Mouse (Mus musculus) neural tube, embryonic 15.5 days (tissue): Measurements from ENCODE around the gene Hist1h2bg. TPM values are rescaled to one million over a fixed set of nuclear protein-coding genes. Genes with fewer than 3 reads are reported as not detected.
"Not testable (repeated sequence)": the region's sequence is repeated elsewhere in the genome, so short reads cannot be mapped to it uniquely, and the experiment has no call there.

ENCODE experiments used
- ATAC-seq: fragments of 200-750 bp; cut with Nextera tagmentation; 2 replicates; pipeline ENCODE4 v1.8.0; 2017; ENCODE audit warnings: mild to moderate bottlenecking, moderate TSS enrichment, moderate library complexity; ENCODE audit not compliant: low FRiP score
- H3K27ac ChIP-seq: fragments of 300-500 bp; sonication (generic); replicated peaks from 2 replicates; pipeline ENCODE4 v1.5.1; 2015; ENCODE audit warnings: mild to moderate bottlenecking, inconsistent platforms
- H3K27me3 ChIP-seq: fragments of 300-500 bp; sonication (generic); replicated peaks from 2 replicates; pipeline ENCODE4 v1.6.1; 2015; ENCODE audit warnings: inconsistent platforms
- H3K36me3 ChIP-seq: fragments of 300-500 bp; sonication (generic); 2 replicates; pipeline ENCODE4 v1.6.1; 2015; ENCODE audit warnings: inconsistent platforms
- H3K4me1 ChIP-seq: fragments of 300-500 bp; sonication (generic); 2 replicates; pipeline ENCODE4 v1.6.1; 2015; ENCODE audit warnings: inconsistent platforms
- H3K4me2 ChIP-seq: fragments of 300-500 bp; sonication (generic); 2 replicates; pipeline ENCODE4 v1.6.1; 2015; ENCODE audit warnings: inconsistent platforms, mild to moderate bottlenecking, moderate library complexity
- H3K4me3 ChIP-seq: fragments of 300-500 bp; sonication (generic); replicated peaks from 2 replicates; pipeline ENCODE4 v1.5.1; 2015; ENCODE audit warnings: mild to moderate bottlenecking, inconsistent platforms
- H3K9ac ChIP-seq: fragments of 300-500 bp; sonication (generic); replicated peaks from 2 replicates; pipeline ENCODE4 v1.6.1; 2015; ENCODE audit warnings: mild to moderate bottlenecking, inconsistent platforms
- H3K9me3 ChIP-seq: fragments of 300-500 bp; sonication (generic); replicated peaks from 2 replicates; pipeline ENCODE4 v1.6.1; 2016; ENCODE audit warnings: inconsistent platforms
- WGBS: fragments of 180-500 bp; shearing (Covaris S2); methylation state at CpG from one replicate; pipeline ENCODE4 v1.1.7; 2015; ENCODE audit warnings: mixed read lengths; 5-methylcytosine and 5-hydroxymethylcytosine counted together
- polyA plus RNA-seq: library from polyadenylated mRNA; unstranded; fragments of >200 nt; fragmentation: Nextera tagmentation; extraction: Ambion mirVana; gene quantifications from 2 replicates; pipeline ENCODE4 v1.2.1, GENCODE M21; 2015

The Hist1h2bg gene
- polyA plus RNA-seq, 1 experiment from 2014 or later: 2.2 TPM

DNA sequence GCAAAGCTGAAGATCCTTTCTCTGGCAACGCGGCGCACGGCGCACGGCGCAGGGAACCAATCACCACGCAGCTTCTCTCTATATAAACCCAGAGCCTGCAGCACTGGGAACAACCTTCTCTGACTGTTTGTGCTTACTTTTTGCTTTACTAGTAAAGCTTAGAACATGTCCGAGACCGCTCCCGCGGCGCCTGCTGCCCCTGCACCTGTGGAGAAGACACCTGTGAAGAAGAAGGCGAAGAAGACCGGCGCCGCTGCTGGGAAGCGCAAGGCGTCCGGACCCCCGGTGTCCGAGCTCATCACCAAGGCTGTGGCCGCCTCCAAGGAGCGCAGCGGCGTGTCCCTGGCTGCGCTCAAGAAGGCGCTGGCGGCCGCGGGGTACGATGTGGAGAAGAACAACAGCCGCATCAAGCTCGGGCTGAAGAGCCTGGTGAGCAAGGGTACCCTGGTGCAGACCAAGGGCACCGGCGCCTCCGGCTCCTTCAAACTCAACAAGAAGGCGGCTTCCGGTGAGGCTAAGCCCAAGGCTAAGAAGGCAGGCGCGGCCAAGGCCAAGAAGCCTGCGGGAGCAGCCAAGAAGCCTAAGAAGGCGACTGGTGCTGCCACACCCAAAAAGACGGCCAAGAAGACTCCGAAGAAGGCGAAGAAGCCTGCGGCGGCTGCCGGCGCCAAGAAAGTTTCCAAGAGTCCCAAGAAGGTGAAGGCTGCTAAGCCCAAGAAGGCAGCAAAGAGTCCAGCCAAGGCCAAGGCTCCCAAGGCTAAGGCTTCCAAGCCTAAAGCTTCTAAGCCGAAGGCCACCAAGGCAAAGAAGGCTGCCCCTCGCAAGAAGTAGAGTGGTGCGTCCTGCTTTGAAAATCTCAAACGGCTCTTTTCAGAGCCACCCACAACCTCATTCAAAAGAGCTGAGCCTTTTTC, 16.0 kb upstream of the Hist1h2bg start:
- peak; percentile 77 for ATAC-seq
- Histone ChIP-seq H3K9me3 (no peaks in the 10 kb centered on the region), H3K4me2 (peak overlapping the region; percentile 99), H3K4me3 (peak overlapping the region; percentile 51), H3K36me3 (no peaks in the 10 kb centered on the region), H3K4me1 (peaks cover 32% of the 10 kb centered on the region), H3K9ac (peak overlapping the region; percentile 64), H3K27ac (peak overlapping the region; percentile 87), H3K27me3 (no peaks in the 10 kb centered on the region)
- 0% methylated on average over 54 of the region's 54 CpGs for WGBS

DNA sequence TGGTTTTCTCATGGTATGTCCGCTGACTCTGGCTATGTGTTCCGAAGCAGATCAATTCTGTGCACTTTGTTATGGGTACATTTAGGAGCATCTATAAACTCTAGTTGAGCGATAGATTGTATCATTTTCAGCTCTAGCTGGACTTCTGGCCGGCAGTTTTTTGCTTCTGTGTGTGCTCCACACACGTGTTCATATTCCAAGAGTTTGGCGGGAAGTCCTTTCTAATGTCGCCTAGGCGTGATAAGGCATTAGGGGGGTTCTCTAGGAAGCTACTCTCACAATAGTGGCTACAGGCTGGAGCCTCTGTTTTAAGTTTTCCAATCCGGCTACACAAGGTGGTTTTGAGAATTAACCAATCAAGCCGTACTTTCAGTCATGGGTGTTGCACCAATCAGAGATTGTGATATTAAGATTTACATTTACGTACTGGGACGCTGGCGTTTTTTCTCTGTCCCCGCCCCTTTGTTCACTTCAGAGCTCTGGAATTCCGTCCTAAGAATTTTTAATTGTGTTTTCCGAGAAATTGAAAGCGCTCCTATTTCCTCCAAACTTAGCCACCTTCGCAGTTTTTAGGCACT, 15.3 kb upstream of the Hist1h2bg start:
- H3K9me3 ChIP-seq: no peaks in the 10 kb centered on the region

DNA sequence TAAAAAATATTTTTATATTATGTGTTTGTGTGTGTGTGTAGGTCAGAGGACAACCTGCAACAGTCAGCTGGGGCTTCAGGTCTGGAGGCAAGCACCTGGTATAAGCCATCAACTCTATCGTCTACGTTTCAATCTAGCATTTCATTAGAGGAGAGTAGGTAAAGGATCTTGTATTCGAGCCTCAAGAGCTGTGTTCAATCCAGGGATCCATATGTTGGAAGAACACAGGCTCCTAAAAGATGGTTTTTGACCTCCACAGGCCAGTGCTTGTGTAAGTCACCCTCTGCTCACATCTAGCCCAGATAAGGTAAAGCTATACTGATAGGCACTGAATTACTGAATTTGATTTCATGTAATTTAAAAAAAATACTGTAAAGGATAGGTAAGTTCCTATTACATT, 14.3 kb upstream of the Hist1h2bg start:
- H3K27ac ChIP-seq: peak overlapping the region; percentile 54; the same call in 1 of the 2 replicates
- WGBS: 75% methylated on average over 3 of the region's 3 CpGs

More for the DNA sequence above, 15.3 kb upstream of the Hist1h2bg start:
- H3K27me3 ChIP-seq: no peaks in the 10 kb centered on the region
- peak overlapping the region; percentile 51 for H3K4me3 ChIP-seq
- ATAC-seq: peak; percentile 87
- H3K4me2 ChIP-seq: peak overlapping the region; percentile 99
- under 1% methylated on average over 18 of the region's 18 CpGs for WGBS
- no peaks in the 10 kb centered on the region for H3K36me3 ChIP-seq
- peaks cover 30% of the 10 kb centered on the region for H3K4me1 ChIP-seq
- peak overlapping the region; percentile 64 for H3K9ac ChIP-seq
- H3K27ac ChIP-seq: peak overlapping the region; percentile 87

DNA sequence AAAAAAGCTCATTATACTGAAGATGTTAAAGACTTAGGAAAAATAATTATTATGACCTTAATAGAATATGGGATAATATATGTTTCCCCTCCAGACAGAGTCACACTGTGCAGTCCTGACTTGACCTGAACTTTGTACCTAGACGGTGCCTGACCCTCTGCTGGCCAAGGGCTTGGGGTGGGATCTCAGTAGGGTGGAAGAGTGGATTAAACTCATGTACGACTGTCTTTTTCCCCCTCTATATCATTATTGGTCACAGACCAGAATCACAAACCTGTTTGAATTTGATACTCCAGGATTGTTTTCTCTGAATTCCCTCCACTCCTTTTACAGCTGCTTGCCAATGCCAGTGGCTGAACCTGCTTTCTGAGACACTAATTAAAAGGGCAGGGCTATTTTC, 10.5 kb upstream of the Hist1h2bg start:
- not testable (repeated sequence) for H3K4me3 ChIP-seq, H3K9me3 ChIP-seq, ATAC-seq, H3K4me2 ChIP-seq, H3K36me3 ChIP-seq, H3K27ac ChIP-seq, H3K27me3 ChIP-seq, H3K9ac ChIP-seq
- peaks cover 18% of the 10 kb centered on the region for H3K4me1 ChIP-seq
- WGBS: 32% methylated on average over 2 of the region's 2 CpGs

More for the DNA sequence above, 14.3 kb upstream of the Hist1h2bg start:
- Histone ChIP-seq H3K4me3 (no peak overlapping the region), H3K4me2 (peak overlapping the region; percentile 99; the same call in 1 of the 2 replicates), H3K4me1 (peaks cover 29% of the 10 kb centered on the region), H3K9ac (no peak overlapping the region), H3K9me3 (no peaks in the 10 kb centered on the region), H3K27me3 (no peaks in the 10 kb centered on the region), H3K36me3 (no peaks in the 10 kb centered on the region)
- ATAC-seq: no peak

DNA sequence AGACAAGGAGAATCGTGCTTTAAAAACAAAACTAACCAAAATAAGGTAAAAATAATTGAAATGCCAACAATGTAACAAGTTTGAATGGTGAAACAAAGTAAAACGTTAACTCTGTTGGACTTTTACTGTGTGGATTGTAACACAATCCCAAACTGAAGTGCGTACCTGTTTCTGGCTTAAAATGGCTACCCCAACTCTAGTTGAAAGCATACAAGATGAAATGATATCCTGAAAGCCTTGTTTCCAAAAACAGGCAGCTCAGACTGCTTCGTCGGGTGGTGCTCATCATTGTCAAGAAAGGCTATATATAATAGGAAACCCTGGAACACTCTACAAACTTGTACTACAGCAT, 9.7 kb upstream of the Hist1h2bg start:
- not testable (repeated sequence) for H3K9me3 ChIP-seq, H3K27me3 ChIP-seq, H3K36me3 ChIP-seq, ATAC-seq
- H3K4me3 ChIP-seq: peak overlapping the region; percentile 49
- H3K9ac ChIP-seq: peak overlapping the region; percentile 67; the same call in 1 of the 2 replicates
- H3K27ac ChIP-seq: peak overlapping the region; percentile 97
- H3K4me1 ChIP-seq: peaks cover 14% of the 10 kb centered on the region
- H3K4me2 ChIP-seq: peak overlapping the region; percentile 84
- WGBS: 0% methylated on average over 2 of the region's 5 CpGs

DNA sequence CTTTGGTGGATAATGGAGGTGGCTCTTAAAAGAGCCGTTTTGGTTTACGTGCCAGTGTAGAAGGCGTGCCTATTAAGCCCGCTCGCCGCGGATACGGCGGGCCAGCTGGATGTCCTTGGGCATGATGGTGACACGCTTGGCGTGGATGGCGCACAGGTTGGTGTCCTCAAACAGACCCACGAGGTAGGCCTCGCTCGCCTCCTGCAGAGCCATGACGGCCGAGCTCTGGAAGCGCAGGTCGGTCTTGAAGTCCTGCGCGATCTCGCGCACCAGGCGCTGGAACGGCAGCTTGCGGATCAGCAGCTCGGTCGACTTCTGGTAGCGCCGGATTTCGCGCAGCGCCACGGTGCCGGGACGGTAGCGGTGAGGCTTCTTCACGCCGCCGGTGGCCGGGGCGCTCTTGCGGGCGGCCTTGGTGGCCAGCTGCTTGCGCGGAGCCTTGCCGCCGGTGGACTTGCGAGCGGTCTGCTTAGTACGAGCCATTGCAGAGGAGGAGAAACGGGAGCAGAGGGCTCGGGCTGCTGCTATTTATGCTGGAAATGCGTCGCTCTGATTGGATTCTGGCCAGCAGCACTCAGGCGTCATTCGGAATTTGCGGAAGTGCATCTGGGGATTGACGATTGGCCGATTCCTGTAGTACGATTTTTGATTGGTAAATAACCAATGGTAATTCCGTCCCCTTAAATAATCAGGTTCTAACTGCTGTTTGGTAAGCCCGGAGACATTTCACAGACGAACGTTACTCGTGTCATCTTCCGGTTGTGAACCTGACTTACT, 9.1 kb upstream of the Hist1h2bg start, which contains the start of gene Hist1h3e:
Gene Hist1h3e, minus strand, starts transcription at position 487 of the 777 bp plus-strand sequence.
- not testable (repeated sequence) for H3K27me3 ChIP-seq, H3K4me1 ChIP-seq, H3K9me3 ChIP-seq, H3K36me3 ChIP-seq
- Histone ChIP-seq H3K4me3 (peak within 1 kb of the TSS; percentile 49), H3K9ac (peak within 1 kb of the TSS; percentile 67), H3K27ac (peak within 1 kb of the TSS; percentile 97), H3K4me2 (peak within 1 kb of the TSS; percentile 84)
- peak; percentile 95 for ATAC-seq
- WGBS: 2% methylated on average over 58 of the region's 67 CpGs

DNA sequence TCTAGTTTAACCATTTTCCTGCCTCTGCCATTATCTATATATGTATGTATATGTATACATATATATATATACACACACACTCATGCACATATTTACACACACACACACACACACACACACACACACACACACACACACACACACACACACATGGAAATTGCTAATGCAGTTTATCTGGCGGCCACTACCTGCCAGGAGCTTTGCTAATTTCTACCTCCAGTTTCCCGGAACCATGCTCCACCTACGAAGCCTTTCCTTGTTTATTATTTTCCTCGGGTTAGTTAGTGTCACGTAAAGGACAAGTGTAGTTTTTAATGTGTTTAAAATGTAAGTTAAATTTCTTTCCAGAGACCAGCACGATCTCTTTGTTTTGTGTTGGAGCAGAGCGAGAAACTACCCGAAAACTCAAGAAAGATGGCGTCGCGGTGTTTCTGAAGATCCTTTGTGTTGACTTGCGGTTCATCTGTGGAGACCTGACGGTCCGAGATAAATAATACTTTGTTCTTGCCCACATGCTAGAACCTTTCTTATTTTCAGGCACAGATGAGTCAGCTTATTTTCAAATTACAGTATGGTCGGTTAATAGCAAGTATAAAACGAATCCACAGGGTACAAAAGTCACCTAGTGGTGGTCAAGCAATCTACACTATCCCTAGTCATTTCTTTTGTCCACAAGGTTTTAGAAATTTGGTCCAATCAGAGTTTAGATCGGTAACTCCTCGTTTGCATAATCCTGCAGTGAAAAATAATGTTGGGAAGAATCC, 8.3 kb upstream of the Hist1h2bg start:
- H3K36me3 ChIP-seq: no peaks in the 10 kb centered on the region
- H3K4me3 ChIP-seq: peak overlapping the region; percentile 49
- 2% methylated on average over 18 of the region's 18 CpGs for WGBS
- H3K4me2 ChIP-seq: peak overlapping the region; percentile 84
- H3K27ac ChIP-seq: peak overlapping the region; percentile 97
- H3K9me3 ChIP-seq: no peaks in the 10 kb centered on the region
- peak; percentile 71 for ATAC-seq
- peaks cover 9% of the 10 kb centered on the region; the same call in 1 of the 2 replicates for H3K4me1 ChIP-seq
- peak overlapping the region; percentile 51 for H3K9ac ChIP-seq
- no peaks in the 10 kb centered on the region for H3K27me3 ChIP-seq

DNA sequence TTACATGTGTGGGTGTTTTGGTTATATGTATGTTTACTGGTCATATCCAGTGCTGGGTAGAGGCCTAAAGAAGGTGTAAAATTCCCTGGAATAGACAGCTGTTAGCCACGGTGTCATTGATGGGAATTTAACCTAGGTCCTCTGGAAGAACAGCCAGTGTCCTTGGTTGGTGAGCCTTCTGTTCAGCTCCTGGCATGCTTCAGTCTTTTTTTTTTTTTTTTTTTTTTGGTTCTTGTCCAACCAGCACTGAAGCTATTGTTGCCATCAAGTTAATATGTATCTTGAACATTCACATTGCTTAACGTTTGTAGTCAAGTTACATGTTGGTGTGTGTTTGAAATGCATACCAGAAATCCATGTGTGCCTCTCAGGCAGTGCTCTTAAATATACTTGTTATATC, 6.7 kb upstream of the Hist1h2bg start:
- Histone ChIP-seq H3K9ac (no peak overlapping the region), H3K36me3 (no peaks in the 10 kb centered on the region), H3K27ac (peak overlapping the region; percentile 97), H3K4me3 (no peak overlapping the region), H3K9me3 (no peaks in the 10 kb centered on the region), H3K27me3 (no peaks in the 10 kb centered on the region), H3K4me2 (no peak overlapping the region), H3K4me1 (peaks cover 10% of the 10 kb centered on the region; the same call in 1 of the 2 replicates)
- ATAC-seq: no peak
- 95% methylated on average over 2 of the region's 2 CpGs for WGBS

DNA sequence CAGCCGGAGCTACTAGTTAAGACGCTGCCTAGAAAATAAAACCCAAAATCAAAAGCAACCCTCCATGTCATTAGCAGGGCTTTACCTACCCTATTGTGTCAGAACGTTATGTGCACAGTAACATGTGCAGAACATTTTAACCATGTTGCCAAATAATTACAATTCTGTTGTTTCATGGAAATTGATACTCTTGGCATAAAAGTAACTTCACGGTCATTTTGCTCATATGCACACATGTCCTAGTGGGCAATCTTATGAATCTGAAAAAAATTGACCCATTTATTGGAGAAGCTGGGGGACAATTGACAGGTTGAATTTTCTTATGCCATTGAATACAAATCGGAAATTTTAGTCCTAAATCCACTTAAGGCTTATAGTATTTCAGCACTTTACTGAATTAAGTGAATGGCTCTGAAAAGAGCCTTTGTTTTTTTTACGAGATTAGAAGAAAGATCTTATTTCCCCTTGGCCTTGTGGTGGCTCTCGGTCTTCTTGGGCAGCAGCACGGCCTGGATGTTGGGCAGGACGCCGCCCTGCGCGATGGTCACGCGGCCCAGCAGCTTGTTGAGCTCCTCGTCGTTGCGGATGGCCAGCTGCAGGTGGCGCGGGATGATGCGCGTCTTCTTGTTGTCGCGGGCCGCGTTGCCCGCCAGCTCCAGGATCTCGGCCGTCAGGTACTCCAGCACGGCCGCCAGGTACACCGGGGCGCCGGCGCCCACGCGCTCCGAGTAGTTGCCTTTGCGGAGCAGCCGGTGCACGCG, 755 bp upstream of the Hist1h2bg start:
- peak; percentile 12 for ATAC-seq
- peaks cover 29% of the 10 kb centered on the region for H3K4me1 ChIP-seq
- peak overlapping the region; percentile 44 for H3K4me3 ChIP-seq
- H3K36me3 ChIP-seq, H3K27me3 ChIP-seq, H3K9me3 ChIP-seq: not testable (repeated sequence)
- peak overlapping the region; percentile 71 for H3K4me2 ChIP-seq
- peak overlapping the region; percentile 94 for H3K27ac ChIP-seq
- peak overlapping the region; percentile 44 for H3K9ac ChIP-seq
- WGBS: under 1% methylated on average over 19 of the region's 41 CpGs

DNA sequence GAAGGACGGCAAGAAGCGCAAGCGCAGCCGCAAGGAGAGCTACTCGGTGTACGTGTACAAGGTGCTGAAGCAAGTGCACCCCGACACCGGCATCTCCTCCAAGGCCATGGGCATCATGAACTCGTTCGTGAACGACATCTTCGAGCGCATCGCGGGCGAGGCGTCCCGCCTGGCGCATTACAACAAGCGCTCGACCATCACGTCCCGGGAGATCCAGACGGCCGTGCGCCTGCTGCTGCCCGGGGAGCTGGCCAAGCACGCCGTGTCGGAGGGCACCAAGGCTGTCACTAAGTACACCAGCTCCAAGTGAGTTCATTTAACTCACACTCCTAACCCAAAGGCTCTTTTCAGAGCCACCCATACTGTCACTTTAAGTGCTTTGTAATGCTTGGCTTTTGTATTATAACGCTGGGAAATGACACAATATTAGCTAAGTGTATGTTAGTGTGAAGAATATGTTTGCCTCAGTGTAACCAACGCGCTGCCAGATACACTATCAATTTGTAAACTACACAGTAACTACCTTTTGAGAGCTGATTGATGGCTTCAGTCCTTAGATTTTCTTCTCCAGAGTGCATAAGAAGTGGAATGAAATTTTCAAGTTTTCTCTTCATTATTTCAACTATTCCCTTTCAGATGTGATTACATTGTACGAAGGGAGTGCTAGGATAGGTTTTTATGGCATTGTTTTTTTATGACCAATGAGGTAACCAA, 465 bp downstream of the Hist1h2bg start:
- H3K27ac ChIP-seq: peak overlapping the region; percentile 94
- WGBS: 0% methylated on average over 15 of the region's 34 CpGs

More for the DNA sequence above, 465 bp downstream of the Hist1h2bg start:
- peak overlapping the region; percentile 53 for H3K9ac ChIP-seq
- H3K4me1 ChIP-seq: peaks cover 36% of the 10 kb centered on the region
- H3K9me3 ChIP-seq, H3K27me3 ChIP-seq, H3K36me3 ChIP-seq, ATAC-seq: not testable (repeated sequence)
- peak overlapping the region; percentile 71 for H3K4me2 ChIP-seq
- H3K4me3 ChIP-seq: peak overlapping the region; percentile 44
